Mouse (Mus musculus): Measurements from ENCODE around the gene Ch25h. TPM values are rescaled to one million over a fixed set of nuclear protein-coding genes. Genes with fewer than 3 reads are reported as not detected.

Gene Ch25h
- polyA plus RNA-seq, 1 experiment: 3.5 TPM

GRCm38 (mm10) chr19:34464453-34464852 lies 10.5 kb downstream of the Ch25h start:
- DNase-seq (ENCODE audit: low read depth): no peak
- no peak for TF ChIP-seq POLR2A (IDR thresholded peaks at IDR 0.05; ENCODE audit: borderline replicate concordance, extremely low read depth, insufficient read depth, insufficient read length, poor library complexity, severe bottlenecking)
- no peak for TF ChIP-seq CTCF (IDR thresholded peaks at IDR 0.05; ENCODE audit: borderline replicate concordance, extremely low read depth, insufficient read depth, insufficient read length)

DNA sequence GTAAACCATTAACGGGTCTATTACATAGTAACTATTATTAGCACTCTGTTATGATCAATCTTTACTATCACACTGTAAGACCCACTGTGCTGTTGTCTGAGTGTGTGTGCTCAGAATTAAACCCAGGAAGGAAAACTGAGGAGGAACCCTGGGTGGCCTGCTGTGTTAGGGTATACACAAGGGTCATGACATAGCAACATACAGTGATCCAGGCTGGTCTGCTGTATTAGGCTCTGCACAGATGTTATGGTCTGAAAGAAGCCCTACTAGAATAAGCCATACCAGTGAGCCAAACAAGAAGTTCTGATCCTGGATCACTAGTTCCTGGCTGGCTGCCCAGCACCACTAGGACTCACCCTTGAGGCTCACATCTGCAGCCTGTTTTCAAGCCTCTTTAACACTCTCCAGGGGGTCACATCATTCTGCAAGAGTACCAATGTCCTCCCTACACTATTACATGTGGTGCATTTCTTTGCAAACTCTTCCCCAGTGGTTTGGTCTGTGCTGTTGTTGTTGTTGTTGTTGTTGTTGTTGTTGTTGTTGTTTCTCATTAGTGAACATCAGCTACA lies 13.4 kb downstream of the Ch25h start:
- no peak for DNase-seq (ENCODE audit: low read depth)
- TF ChIP-seq POLR2A (IDR thresholded peaks at IDR 0.05; ENCODE audit: borderline replicate concordance, extremely low read depth, insufficient read depth, insufficient read length, poor library complexity, severe bottlenecking) (no peak), CTCF (IDR thresholded peaks at IDR 0.05; ENCODE audit: borderline replicate concordance, extremely low read depth, insufficient read depth, insufficient read length) (no peak)

- no peak for DNase-seq (ENCODE audit: low read depth)
- TF ChIP-seq POLR2A (IDR thresholded peaks at IDR 0.05; ENCODE audit: borderline replicate concordance, extremely low read depth, insufficient read depth, insufficient read length, poor library complexity, severe bottlenecking) (no peak), CTCF (IDR thresholded peaks at IDR 0.05; ENCODE audit: borderline replicate concordance, extremely low read depth, insufficient read depth, insufficient read length) (no peak)
These were observed 24.1 kb downstream of the Ch25h start for GRCm38 (mm10) chr19:34450784-34451370.

- TF ChIP-seq POLR2A (IDR thresholded peaks at IDR 0.05; ENCODE audit: borderline replicate concordance, extremely low read depth, insufficient read depth, insufficient read length, poor library complexity, severe bottlenecking): no peak
- no peak for TF ChIP-seq CTCF (IDR thresholded peaks at IDR 0.05; ENCODE audit: borderline replicate concordance, extremely low read depth, insufficient read depth, insufficient read length)
- no peak for DNase-seq (ENCODE audit: low read depth)
These were observed 26.1 kb downstream of the Ch25h start for GRCm38 (mm10) chr19:34448851-34449250.

GRCm38 (mm10) chr19:34445410-34446012 lies 29.5 kb downstream of the Ch25h start:
- TF ChIP-seq POLR2A (IDR thresholded peaks at IDR 0.05; ENCODE audit: borderline replicate concordance, extremely low read depth, insufficient read depth, insufficient read length, poor library complexity, severe bottlenecking): no peak
- TF ChIP-seq CTCF (IDR thresholded peaks at IDR 0.05; ENCODE audit: borderline replicate concordance, extremely low read depth, insufficient read depth, insufficient read length): no peak
- no peak for DNase-seq (ENCODE audit: low read depth)

GRCm38 (mm10) chr19:34444785-34445184 lies 30.2 kb downstream of the Ch25h start:
- no peak for DNase-seq (ENCODE audit: low read depth)
- no peak for TF ChIP-seq CTCF (IDR thresholded peaks at IDR 0.05; ENCODE audit: borderline replicate concordance, extremely low read depth, insufficient read depth, insufficient read length)
- no peak for TF ChIP-seq POLR2A (IDR thresholded peaks at IDR 0.05; ENCODE audit: borderline replicate concordance, extremely low read depth, insufficient read depth, insufficient read length, poor library complexity, severe bottlenecking)

GRCm38 (mm10) chr19:34441979-34442378 lies 33.0 kb downstream of the Ch25h start:
- no peak for TF ChIP-seq CTCF (IDR thresholded peaks at IDR 0.05; ENCODE audit: borderline replicate concordance, extremely low read depth, insufficient read depth, insufficient read length)
- no peak for TF ChIP-seq POLR2A (IDR thresholded peaks at IDR 0.05; ENCODE audit: borderline replicate concordance, extremely low read depth, insufficient read depth, insufficient read length, poor library complexity, severe bottlenecking)

DNA sequence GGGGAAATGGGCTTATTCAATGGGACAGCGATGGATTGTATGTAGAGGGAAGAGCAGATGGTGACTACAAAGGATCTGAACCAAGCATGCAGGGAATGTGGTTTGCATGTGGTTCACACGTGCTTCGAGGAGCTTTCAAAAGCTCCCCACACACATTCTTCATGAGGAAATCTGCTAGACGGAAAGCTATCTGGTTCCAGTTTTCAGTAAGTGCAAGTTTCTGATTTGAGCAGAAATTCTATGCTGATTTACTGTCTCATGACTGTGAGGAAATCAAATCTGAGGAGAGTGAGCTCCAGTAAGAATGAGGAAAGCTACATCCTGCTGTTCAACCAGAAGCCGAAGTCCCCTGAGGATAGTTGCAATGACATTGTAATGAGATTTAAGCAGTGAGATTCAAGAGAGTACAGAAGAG lies 39.8 kb downstream of the Ch25h start:
- no peak for TF ChIP-seq CTCF (IDR thresholded peaks at IDR 0.05; ENCODE audit: borderline replicate concordance, extremely low read depth, insufficient read depth, insufficient read length)
- no peak for TF ChIP-seq POLR2A (IDR thresholded peaks at IDR 0.05; ENCODE audit: borderline replicate concordance, extremely low read depth, insufficient read depth, insufficient read length, poor library complexity, severe bottlenecking)
- peak; percentile 22 for DNase-seq (ENCODE audit: low read depth)

More at GRCm38 (mm10) chr19:34441979-34442378, 33.0 kb downstream of the Ch25h start:
- DNase-seq (ENCODE audit: low read depth): peak; percentile 5

- no peak for TF ChIP-seq POLR2A (IDR thresholded peaks at IDR 0.05; ENCODE audit: borderline replicate concordance, extremely low read depth, insufficient read depth, insufficient read length, poor library complexity, severe bottlenecking)
- TF ChIP-seq CTCF (IDR thresholded peaks at IDR 0.05; ENCODE audit: borderline replicate concordance, extremely low read depth, insufficient read depth, insufficient read length): no peak
- DNase-seq (ENCODE audit: low read depth): no peak
These were observed 43.6 kb downstream of the Ch25h start for GRCm38 (mm10) chr19:34431314-34431713.

DNA sequence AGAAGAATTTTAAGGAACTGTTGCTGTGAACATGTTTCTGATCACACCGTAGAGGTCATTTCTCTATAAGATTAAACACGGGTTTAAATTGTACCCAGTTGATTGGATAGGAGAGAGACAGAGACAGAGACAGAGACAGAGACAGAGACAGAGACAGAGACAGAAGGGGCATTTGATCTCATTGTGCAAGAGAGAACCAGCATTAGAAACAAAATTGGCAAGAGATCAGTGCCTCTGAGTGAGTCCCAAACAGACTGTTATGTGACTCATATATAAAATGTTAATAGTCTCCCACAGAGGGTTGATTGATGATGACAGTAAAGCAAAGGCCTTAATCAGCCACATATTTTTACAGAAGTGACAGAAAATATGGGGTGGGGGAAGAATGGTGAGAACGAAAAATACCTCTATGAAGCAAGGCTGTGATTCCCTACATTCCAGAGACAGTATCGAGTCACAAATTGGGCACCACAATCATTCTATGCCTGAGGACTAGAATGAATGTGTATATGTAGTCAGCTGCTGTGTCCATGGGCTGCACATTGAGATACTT lies 51.1 kb downstream of the Ch25h start:
- TF ChIP-seq CTCF (IDR thresholded peaks at IDR 0.05; ENCODE audit: borderline replicate concordance, extremely low read depth, insufficient read depth, insufficient read length): no peak
- no peak for TF ChIP-seq POLR2A (IDR thresholded peaks at IDR 0.05; ENCODE audit: borderline replicate concordance, extremely low read depth, insufficient read depth, insufficient read length, poor library complexity, severe bottlenecking)
- DNase-seq (ENCODE audit: low read depth): no peak

Other genes starting within 250 kb of the Ch25h start
- gene Acta2, start 219.6 kb downstream of the Ch25h start, polyA plus RNA-seq (2012; rRNA removed): 14.1 and 18.2 TPM in 2 replicates
- 0.28 and 0.79 TPM in 2 replicates for gene Fas, start 184.5 kb downstream of the Ch25h start, polyA plus RNA-seq (2012; rRNA removed)
- 18.9 and 20.0 TPM in 2 replicates for gene Lipa, start 52.3 kb upstream of the Ch25h start, polyA plus RNA-seq (2012; rRNA removed)
- 2.8 and 2.9 TPM in 2 replicates for gene Ifit2, start 75.5 kb upstream of the Ch25h start, polyA plus RNA-seq (2012; rRNA removed)
- gene Ifit3, start 108.4 kb upstream of the Ch25h start, polyA plus RNA-seq (2012; rRNA removed): 0.37 and 0.77 TPM in 2 replicates
- gene Ifit1bl1, start 126.8 kb upstream of the Ch25h start, polyA plus RNA-seq (2012; rRNA removed): 0.37 and 0.55 TPM in 2 replicates
- gene Ifit3b, start 132.8 kb upstream of the Ch25h start, polyA plus RNA-seq (2012; rRNA removed): 0.05 and 0.08 TPM in 2 replicates
- gene Ifit1bl2, start 165.6 kb upstream of the Ch25h start, polyA plus RNA-seq (2012; rRNA removed): 0.09 and 0.19 TPM in 2 replicates
- 0.08 and 0.21 TPM in 2 replicates for gene Ifit1, start 165.7 kb upstream of the Ch25h start, polyA plus RNA-seq (2012; rRNA removed)

Data from brain, embryonic 14.5 days (tissue).